Mouse (Mus musculus) hindbrain, embryonic 15.5 days (tissue): ENCODE measurements at regions not wholly inside any gene's neighbourhood (a gene's known extent, or its start where the extent isn't known, plus 50 kb on each side); places are given as distances from the start of the nearest gene placed in this dataset.

ENCODE experiments used
- ATAC-seq: fragments of 200-750 bp; cut with Nextera tagmentation; 2 replicates; pipeline ENCODE4 v1.8.0; 2017; ENCODE audit warnings: low read depth, moderate number of reproducible peaks, moderate TSS enrichment; ENCODE audit not compliant: low FRiP score
- H3K27ac ChIP-seq: fragments of 300-500 bp; sonication (generic); replicated peaks from 2 replicates; pipeline ENCODE4 v1.5.1; 2015; ENCODE audit warnings: mild to moderate bottlenecking, inconsistent platforms
- H3K27me3 ChIP-seq: fragments of 300-500 bp; sonication (generic); 2 replicates; pipeline ENCODE4 v1.6.1; 2015; ENCODE audit warnings: control low read depth, inconsistent platforms
- H3K36me3 ChIP-seq: fragments of 300-500 bp; sonication (generic); 2 replicates; pipeline ENCODE4 v1.6.1; 2015; ENCODE audit warnings: control low read depth, inconsistent platforms
- H3K4me1 ChIP-seq: fragments of 300-500 bp; sonication (generic); replicated peaks from 2 replicates; pipeline ENCODE4 v1.6.1; 2015; ENCODE audit warnings: control low read depth, inconsistent platforms
- H3K4me2 ChIP-seq: fragments of 300-500 bp; sonication (generic); 2 replicates; pipeline ENCODE4 v1.6.1; 2015; ENCODE audit warnings: moderate library complexity, mild to moderate bottlenecking, inconsistent platforms
- H3K4me3 ChIP-seq: fragments of 300-500 bp; sonication (generic); 2 replicates; pipeline ENCODE4 v1.5.1; 2015; ENCODE audit warnings: mild to moderate bottlenecking, inconsistent platforms
- H3K9ac ChIP-seq: fragments of 300-500 bp; sonication (generic); 2 replicates; pipeline ENCODE4 v1.6.1; 2015; ENCODE audit warnings: inconsistent platforms
- H3K9me3 ChIP-seq: fragments of 300-500 bp; sonication (generic); 2 replicates; pipeline ENCODE4 v1.6.1; 2016; ENCODE audit warnings: control low read depth, inconsistent platforms
- WGBS: fragments of 180-500 bp; shearing (Covaris S2); methylation state at CpG from one replicate; pipeline ENCODE4 v1.1.7; 2015; 5-methylcytosine and 5-hydroxymethylcytosine counted together

DNA sequence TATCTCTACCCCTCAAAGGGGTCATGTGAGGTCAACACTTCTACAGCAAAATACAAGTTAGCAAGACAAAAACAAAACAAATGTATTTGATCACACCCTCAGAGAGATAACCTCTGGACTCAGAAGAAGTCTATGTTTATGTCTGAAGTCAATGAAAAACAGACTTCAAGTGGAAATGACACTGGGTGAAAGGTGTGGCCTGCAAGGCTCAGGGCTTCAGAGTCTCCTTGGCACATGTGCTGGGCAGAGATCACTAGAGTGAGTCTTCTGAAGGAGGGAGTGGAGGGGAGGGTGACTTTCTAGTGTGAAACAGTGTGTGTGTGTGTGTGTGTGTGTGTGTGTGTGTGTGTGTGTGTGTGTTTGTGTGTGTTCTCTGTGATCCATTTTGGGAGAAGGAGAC, 68.2 kb downstream of the Il12a start:
- no peak for ATAC-seq
- no peaks in the 10 kb centered on the region for H3K9me3 ChIP-seq
- no peak overlapping the region for H3K9ac ChIP-seq
- no peaks in the 10 kb centered on the region for H3K27me3 ChIP-seq
- H3K4me1 ChIP-seq, result no peaks in the 10 kb centered on the region; the same call in 1 of the 2 replicates
- H3K27ac ChIP-seq, result no peak overlapping the region
- no peak overlapping the region for H3K4me3 ChIP-seq
- H3K36me3 ChIP-seq, result no peaks in the 10 kb centered on the region
- no peak overlapping the region for H3K4me2 ChIP-seq

DNA sequence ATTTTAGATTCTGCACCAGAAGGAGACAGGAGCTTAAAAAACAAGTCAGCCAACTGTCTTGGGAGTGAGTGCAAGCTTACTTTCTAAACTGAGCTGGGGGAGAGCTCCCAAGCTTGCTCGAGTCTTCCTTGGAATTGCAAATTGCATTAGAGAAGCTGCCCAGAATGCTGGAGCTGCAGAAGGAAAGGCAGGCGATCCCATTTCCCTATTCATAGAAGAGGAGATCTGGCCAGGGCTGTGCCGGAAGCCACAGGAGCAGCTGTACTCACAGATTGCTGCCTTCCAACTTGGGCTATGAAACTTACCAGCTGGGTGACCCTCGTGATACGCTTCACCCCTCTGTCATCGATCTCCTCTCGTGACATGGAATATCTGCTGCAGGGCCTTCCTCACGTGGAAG, 68.9 kb downstream of the Il12a start:
- no peaks in the 10 kb centered on the region for H3K27me3 ChIP-seq
- H3K4me1 ChIP-seq, result no peaks in the 10 kb centered on the region; the same call in 1 of the 2 replicates
- H3K4me3 ChIP-seq, result no peak overlapping the region
- no peak overlapping the region for H3K4me2 ChIP-seq
- no peak overlapping the region for H3K9ac ChIP-seq
- H3K36me3 ChIP-seq, result no peaks in the 10 kb centered on the region
- no peak overlapping the region for H3K27ac ChIP-seq
- no peak for ATAC-seq
- no peaks in the 10 kb centered on the region for H3K9me3 ChIP-seq
- 53% methylated on average over 8 of the region's 8 CpGs for WGBS

DNA sequence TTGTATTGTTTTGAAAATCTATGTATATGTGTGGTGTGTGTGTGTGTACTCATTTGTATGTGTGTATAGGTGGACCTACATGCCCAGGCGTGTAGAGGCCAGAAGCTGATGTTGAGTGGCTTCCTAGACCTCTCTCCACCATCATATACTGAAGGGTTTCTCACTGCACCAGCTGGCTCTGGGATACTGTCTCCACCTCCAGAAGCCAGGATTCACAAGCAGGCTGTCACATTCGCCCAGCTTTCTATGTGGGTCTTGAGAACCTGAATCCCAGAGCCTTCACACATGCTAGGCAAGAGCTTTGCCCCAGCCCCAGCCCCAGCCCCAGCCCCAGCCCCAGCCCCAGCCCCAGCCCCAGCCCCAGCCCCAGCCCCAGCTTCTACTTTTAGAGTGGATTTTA, 70.4 kb downstream of the Il12a start:
- Histone ChIP-seq H3K9ac (no peak overlapping the region), H3K27me3 (no peaks in the 10 kb centered on the region), H3K4me2 (no peak overlapping the region), H3K4me1 (no peaks in the 10 kb centered on the region; the same call in 1 of the 2 replicates), H3K36me3 (no peaks in the 10 kb centered on the region), H3K27ac (no peak overlapping the region), H3K9me3 (no peaks in the 10 kb centered on the region), H3K4me3 (no peak overlapping the region)
- 89% methylated on average over 2 of the region's 2 CpGs for WGBS
- ATAC-seq, result no peak

DNA sequence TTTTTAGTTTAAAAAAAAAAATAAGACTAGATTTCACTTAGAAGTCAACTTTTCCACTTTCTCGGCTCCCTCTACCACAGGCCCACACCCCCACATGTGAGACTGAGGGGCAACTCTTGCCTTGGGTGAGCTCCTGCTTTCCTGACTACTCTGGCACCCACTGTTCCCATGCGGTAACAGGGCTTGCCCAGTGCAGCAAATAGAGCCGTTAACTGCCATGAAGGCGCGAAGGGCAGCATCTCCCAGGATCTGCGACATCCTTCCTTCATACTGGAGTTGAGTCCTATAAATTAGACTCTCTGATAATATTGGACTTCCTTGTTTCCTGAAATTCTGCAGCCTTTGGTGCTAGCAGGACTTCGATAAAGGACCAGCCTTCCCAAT, 70.8 kb downstream of the Il12a start:
- no peak for ATAC-seq
- no peak overlapping the region for H3K4me3 ChIP-seq
- H3K36me3 ChIP-seq, result no peaks in the 10 kb centered on the region
- H3K4me1 ChIP-seq, result no peaks in the 10 kb centered on the region; the same call in 1 of the 2 replicates
- H3K4me2 ChIP-seq, result no peak overlapping the region
- no peaks in the 10 kb centered on the region for H3K9me3 ChIP-seq
- H3K27me3 ChIP-seq, result no peaks in the 10 kb centered on the region
- WGBS, result 79% methylated on average over 7 of the region's 7 CpGs
- no peak overlapping the region for H3K9ac ChIP-seq
- H3K27ac ChIP-seq, result peak overlapping the region; percentile 50

DNA sequence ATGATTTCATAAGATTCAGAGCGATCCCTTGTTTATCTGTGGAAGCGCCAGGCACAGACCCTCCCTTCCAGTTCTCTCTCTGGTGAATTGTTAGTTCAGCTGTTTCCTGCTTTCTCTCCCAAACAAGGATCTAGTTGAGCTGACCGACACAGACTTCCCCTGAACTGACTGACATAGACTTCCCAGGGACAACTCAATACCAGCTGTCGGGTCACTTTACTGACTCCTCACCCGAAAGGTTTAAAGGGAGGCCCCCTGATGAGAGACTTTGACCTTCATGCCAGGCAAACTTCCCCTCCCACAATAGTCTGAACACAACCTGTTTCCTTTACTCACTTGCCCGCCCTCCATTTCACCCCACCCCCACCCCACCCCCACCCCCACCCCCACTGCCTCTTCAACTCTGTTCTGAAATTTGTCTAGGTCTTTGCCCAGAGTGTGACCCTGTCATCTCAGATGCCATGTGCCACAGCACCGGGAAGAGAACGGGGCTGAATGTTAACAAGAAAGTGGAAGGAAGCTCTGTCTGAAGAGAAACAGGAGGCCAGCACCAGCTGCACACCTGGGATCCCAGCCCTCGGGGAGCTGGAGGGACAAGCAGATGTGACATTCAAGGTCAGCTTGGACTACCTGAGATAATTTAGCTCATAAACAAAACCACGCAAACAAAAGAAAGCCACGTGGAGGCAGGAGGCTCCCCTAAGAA, 71.3 kb downstream of the Il12a start:
- 33% methylated on average over 11 of the region's 11 CpGs for WGBS
- Histone ChIP-seq H3K9me3 (no peaks in the 10 kb centered on the region), H3K27me3 (no peaks in the 10 kb centered on the region), H3K27ac (peak overlapping the region; percentile 50; the same call in 1 of the 2 replicates), H3K4me1 (no peaks in the 10 kb centered on the region; the same call in 1 of the 2 replicates), H3K9ac (no peak overlapping the region), H3K36me3 (no peaks in the 10 kb centered on the region), H3K4me3 (no peak overlapping the region), H3K4me2 (no peak overlapping the region)
- ATAC-seq, result no peak

DNA sequence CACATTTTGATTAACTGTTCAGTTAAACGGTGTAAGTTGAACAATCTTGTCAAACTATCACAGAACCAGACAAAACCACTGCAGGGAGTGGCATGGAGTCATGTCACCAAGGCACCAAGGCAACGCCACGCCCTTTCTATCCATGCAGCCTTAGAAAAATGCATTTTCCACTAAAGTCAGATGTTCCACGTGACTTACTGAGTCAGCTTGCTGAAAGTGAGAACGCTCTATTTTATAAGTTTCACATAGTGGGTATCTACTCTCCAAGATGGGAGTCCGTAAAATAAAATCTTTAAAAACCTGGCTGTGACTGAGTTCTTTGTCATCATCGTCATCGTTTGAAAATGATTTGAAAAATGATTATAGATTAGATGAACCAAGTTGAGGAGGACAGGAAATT, 72.5 kb downstream of the Il12a start:
- no peaks in the 10 kb centered on the region for H3K27me3 ChIP-seq
- no peak overlapping the region for H3K9ac ChIP-seq
- H3K27ac ChIP-seq, result no peak overlapping the region
- no peak overlapping the region for H3K4me3 ChIP-seq
- 90% methylated on average over 8 of the region's 8 CpGs for WGBS
- H3K9me3 ChIP-seq, result no peaks in the 10 kb centered on the region
- H3K36me3 ChIP-seq, result no peaks in the 10 kb centered on the region
- no peak overlapping the region for H3K4me2 ChIP-seq
- H3K4me1 ChIP-seq, result no peaks in the 10 kb centered on the region; the same call in 1 of the 2 replicates
- no peak for ATAC-seq

DNA sequence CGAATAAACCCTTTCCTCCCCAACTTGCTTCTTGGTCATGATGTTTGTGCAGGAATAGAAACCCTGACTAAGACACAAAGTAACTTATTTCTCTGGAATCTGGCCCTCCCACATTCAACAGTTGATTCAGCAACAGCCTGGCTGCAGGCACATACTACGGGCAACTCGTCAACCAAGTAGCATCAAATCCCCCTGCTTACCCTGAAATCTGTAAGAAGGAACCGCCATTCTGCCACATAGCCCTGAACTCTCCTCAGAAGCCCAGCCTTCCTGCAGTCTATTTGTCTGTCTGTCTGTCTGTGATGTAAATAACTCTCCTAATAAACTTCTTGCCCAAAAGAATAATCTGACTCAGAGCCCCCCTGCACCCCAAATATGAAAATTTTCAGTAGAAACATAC, 73.9 kb downstream of the Il12a start:
- Histone ChIP-seq H3K4me3 (no peak overlapping the region), H3K4me2 (no peak overlapping the region), H3K9me3 (no peaks in the 10 kb centered on the region), H3K9ac (no peak overlapping the region), H3K27me3 (no peaks in the 10 kb centered on the region), H3K27ac (no peak overlapping the region), H3K36me3 (no peaks in the 10 kb centered on the region), H3K4me1 (no peaks in the 10 kb centered on the region; the same call in 1 of the 2 replicates)
- ATAC-seq, result no peak
- WGBS, result 93% methylated on average over 4 of the region's 4 CpGs

DNA sequence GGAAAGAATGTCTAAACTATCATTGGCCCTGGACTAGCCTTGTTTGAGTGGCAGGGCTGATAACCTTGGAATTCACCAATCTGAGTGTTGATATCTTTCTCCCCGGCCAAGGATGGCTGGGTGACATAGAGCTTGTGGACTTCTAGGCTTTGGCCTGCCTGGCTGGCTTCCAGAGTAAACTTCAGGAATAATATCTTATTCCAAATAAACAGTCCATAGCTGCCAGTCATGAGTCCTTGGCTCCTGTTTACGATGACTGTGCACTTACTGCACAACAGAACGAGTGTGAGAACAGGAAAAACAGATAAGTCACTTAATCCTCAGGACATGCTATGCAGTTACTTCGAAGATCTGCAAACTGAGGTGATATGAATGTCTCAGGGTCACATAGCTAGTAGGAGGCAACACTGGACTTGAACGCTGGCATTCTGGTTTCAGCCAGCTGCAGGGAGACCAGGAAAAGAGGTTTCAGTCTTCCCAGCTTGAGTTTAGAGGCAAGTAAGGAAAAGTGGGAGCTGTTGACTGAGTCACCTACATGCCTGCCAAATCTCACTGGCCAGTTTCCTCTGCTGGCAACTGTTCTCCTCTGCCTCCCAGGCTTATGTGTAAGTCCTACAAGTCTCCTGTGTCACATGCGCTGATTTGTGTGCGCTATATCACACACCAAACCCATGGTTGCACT, 74.6 kb downstream of the Il12a start:
- H3K4me1 ChIP-seq, result no peaks in the 10 kb centered on the region; the same call in 1 of the 2 replicates
- WGBS, result 84% methylated on average over 7 of the region's 7 CpGs
- no peaks in the 10 kb centered on the region for H3K27me3 ChIP-seq
- no peaks in the 10 kb centered on the region for H3K9me3 ChIP-seq
- no peak overlapping the region for H3K4me3 ChIP-seq
- no peak overlapping the region for H3K9ac ChIP-seq
- no peak overlapping the region for H3K27ac ChIP-seq
- no peak overlapping the region for H3K4me2 ChIP-seq
- ATAC-seq, result no peak
- no peaks in the 10 kb centered on the region for H3K36me3 ChIP-seq

DNA sequence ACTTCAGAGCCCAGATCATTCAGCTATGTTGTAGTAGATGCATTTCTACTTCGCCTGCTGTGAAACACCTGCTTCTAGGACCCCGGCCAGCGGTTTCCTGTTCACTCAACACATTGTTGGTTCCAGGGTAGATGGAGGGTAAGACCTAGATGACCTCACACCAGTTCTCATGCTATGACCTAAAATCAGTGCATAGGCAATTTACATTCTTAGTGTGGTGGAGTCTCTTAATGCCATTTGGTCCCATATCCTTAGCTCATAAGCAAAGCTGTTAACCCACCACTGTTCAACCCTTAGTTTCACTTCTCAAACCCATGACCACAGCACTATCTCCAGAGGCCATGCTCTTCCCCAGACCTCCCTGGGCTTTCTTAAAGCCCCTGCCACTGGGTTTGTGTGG, 81.1 kb downstream of the Il12a start:
- H3K9ac ChIP-seq, result no peak overlapping the region
- H3K4me1 ChIP-seq, result no peaks in the 10 kb centered on the region
- no peak overlapping the region for H3K4me3 ChIP-seq
- no peaks in the 10 kb centered on the region for H3K36me3 ChIP-seq
- H3K27ac ChIP-seq, result no peak overlapping the region
- no peaks in the 10 kb centered on the region for H3K9me3 ChIP-seq
- WGBS, result 92% methylated on average over 3 of the region's 3 CpGs
- ATAC-seq, result no peak
- H3K27me3 ChIP-seq, result no peaks in the 10 kb centered on the region
- H3K4me2 ChIP-seq, result no peak overlapping the region

DNA sequence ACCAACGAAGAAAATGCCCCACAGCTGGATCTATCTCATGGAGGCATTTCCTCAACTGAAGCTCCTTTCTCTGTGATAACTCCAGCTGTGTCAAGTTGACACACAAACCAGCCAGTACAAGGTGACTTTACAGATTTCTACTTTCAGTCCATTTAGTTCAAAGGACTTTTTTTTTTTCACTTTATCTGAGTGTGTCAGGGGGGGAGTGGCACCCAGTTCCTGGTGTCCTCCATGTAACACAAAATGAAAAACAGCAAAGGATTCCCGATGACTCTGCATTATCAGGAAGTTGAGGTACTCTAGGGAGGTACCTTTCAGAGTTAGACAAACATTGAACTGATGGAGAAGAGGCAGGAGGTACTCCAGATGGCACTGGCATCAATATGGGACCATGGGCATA, 87.4 kb downstream of the Il12a start:
- Histone ChIP-seq H3K27ac (no peak overlapping the region), H3K36me3 (no peaks in the 10 kb centered on the region), H3K27me3 (no peaks in the 10 kb centered on the region), H3K4me1 (no peaks in the 10 kb centered on the region), H3K9me3 (no peaks in the 10 kb centered on the region), H3K9ac (no peak overlapping the region), H3K4me2 (no peak overlapping the region), H3K4me3 (no peak overlapping the region)
- no peak for ATAC-seq
- 75% methylated on average over 2 of the region's 2 CpGs for WGBS

DNA sequence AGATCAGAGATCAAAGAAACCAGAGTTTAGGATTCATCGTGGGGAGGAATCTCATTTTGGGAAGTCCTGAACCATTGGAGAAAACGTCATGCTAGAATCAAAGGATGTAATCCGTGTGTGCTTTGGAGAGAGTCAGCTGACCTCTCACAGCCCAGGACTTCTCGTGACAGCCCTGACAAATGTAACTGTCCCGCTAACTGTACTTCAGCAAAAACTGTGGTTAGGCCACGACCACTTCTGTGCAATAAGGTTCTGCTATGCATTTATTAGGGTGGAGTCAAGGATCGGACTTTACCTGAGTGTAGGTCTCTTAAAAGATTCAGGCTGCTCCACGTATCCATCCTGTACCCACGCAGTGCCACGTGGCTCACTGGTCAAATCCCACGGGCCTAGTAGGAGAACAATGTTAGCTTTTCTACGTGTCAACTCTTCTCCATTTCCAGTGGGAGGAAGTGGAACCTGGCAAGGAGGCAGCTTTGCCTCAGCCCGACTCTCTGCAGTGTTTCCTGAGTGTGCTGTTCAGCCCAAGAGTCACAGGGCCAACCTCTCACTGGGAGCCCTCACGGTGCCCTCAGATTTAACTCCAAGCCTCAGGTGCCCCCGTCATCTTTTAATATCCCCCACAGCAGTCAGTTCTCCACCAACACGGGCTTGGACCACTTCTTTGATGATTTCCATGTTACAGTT, 88.1 kb downstream of the Il12a start:
- Histone ChIP-seq H3K27me3 (no peaks in the 10 kb centered on the region), H3K27ac (no peak overlapping the region), H3K9ac (no peak overlapping the region), H3K9me3 (no peaks in the 10 kb centered on the region), H3K4me2 (no peak overlapping the region), H3K36me3 (no peaks in the 10 kb centered on the region), H3K4me3 (no peak overlapping the region), H3K4me1 (no peaks in the 10 kb centered on the region)
- WGBS, result 91% methylated on average over 16 of the region's 16 CpGs
- no peak for ATAC-seq

DNA sequence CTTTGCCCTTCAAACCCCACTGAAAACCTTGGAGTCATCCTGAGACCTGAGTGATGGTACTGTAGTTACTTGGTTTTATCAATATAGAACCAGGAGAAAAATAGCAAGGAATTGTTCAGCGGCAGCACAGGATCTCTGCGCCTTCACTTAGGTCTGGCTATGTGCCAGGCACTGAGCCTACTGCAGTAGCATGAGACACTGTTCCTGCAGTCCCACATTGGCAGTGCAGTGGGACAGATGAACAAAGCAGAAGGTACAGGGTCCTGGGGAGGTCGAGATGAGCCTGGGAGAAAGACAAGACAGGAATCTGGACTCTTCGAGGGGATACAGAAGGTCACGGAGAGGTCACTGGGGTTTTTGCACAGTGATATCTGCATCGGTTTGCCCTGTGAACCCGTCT, 88.5 kb upstream of the 1110032F04Rik start:
- Histone ChIP-seq H3K9ac (no peak overlapping the region), H3K27me3 (no peaks in the 10 kb centered on the region), H3K27ac (no peak overlapping the region), H3K9me3 (no peaks in the 10 kb centered on the region), H3K4me2 (no peak overlapping the region), H3K4me1 (no peaks in the 10 kb centered on the region), H3K36me3 (no peaks in the 10 kb centered on the region), H3K4me3 (no peak overlapping the region)
- WGBS, result 39% methylated on average over 7 of the region's 7 CpGs
- ATAC-seq, result no peak
